Mouse (Mus musculus): ENCODE measurements around the gene Aars2. TPM values are rescaled to one million over a fixed set of nuclear protein-coding genes. Genes with fewer than 3 reads are reported as not detected.
A peak's percentile ranks its signal among the peaks of the same experiment; 100 is the strongest.

Gene Aars2
- total and polyA plus RNA-seq, 2 experiments from 2014 or later = 12.0 to 20.8 TPM

DNA sequence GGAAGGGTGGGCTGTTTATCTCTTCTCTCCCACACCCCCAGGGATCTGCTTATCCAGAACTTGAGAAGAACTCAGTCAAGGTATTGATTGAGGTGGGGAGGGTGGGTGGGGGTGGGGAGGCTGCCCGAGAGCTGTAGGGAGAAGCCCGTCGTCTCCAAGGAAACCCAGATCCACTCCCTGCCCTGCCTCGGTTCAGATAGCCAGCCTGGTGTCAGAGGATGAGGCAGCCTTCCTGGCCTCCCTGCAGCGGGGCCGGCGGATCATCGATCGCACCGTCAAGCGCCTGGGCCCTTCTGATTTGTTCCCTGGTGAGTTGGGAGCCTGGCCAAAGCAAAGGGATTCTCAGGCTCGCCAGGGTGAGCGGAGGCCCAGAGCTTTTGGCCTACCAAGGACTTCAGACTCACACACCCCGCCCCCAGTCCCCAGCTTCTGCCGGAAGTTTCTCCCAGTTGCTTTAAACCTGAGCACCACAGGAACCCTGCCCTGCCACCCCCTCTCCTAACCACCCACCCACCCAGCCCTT lies 8.6 kb downstream of the Aars2 start:
- no peak for TF ChIP-seq CTCF (IDR thresholded peaks at IDR 0.05; ENCODE audit: low read depth)
- no peak for DNase-seq
- H3K27ac ChIP-seq (ENCODE audit: low read depth, low read length) = no peak overlapping the region
- no peaks in the 10 kb centered on the region for H3K4me1 ChIP-seq (ENCODE audit: insufficient read depth)
- no peak overlapping the region for H3K9ac ChIP-seq
- ATAC-seq = no peak
- H3K4me2 ChIP-seq (ENCODE audit: low read depth) = no peak overlapping the region
- no peaks in the 10 kb centered on the region for H3K9me3 ChIP-seq (ENCODE audit: low read length)
- H3K27me3 ChIP-seq (ENCODE audit: insufficient read depth, low read length) = no peaks in the 10 kb centered on the region
- no peak overlapping the region for H3K4me3 ChIP-seq (ENCODE audit: low read depth, low read length)
- peaks cover 11% of the 10 kb centered on the region for H3K36me3 ChIP-seq (ENCODE audit: insufficient read depth)
- 46% methylated on average over 15 of the region's 15 CpGs for WGBS

DNA sequence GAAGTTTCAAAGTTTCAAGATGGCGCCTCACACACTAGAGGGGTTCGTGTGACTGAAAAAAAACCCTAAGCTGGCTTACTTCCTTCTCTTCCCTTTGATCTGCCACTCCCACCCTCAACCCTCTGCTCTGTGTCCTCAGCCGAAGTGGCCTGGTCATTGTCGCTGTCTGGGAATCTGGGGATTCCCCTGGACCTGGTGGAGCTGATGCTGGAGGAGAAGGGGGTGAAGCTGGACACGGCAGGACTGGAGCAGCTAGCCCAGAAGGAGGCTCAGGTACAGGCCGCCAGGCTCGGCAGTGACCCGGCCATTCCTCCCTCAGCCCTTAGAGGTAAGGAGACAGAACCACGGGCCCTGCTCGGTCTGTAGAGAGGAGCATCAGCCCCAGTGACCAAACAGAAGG lies 9.2 kb downstream of the Aars2 start:
- Histone ChIP-seq H3K4me1 (ENCODE audit: insufficient read depth) (no peaks in the 10 kb centered on the region), H3K36me3 (ENCODE audit: insufficient read depth) (peaks cover 15% of the 10 kb centered on the region), H3K9ac (no peak overlapping the region), H3K9me3 (ENCODE audit: low read length) (no peaks in the 10 kb centered on the region), H3K4me3 (ENCODE audit: low read depth, low read length) (no peak overlapping the region), H3K27me3 (ENCODE audit: insufficient read depth, low read length) (no peaks in the 10 kb centered on the region), H3K4me2 (ENCODE audit: low read depth) (no peak overlapping the region), H3K27ac (ENCODE audit: low read depth, low read length) (no peak overlapping the region)
- TF ChIP-seq CTCF (IDR thresholded peaks at IDR 0.05; ENCODE audit: low read depth) = no peak
- WGBS = 91% methylated on average over 10 of the region's 10 CpGs
- DNase-seq (no peak), ATAC-seq (no peak)

DNA sequence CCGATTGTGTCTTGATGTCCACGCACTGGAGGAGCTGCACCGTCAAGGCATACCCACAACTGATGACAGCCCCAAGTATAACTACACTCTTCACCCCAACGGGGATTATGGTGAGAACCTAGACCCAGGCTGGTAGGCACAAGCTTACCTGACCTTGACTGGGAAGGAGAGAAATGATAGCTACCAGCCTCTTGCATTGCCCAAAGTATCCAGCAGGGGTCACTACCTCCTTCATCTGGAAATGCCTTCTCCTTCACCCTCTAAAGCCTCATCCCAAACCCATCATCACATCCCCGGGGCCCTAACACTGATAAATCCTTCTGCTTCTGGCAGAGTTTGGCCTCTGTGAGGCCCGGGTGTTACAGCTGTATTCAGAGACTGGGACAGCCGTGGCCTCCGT lies 9.8 kb downstream of the Aars2 start:
- H3K36me3 ChIP-seq (ENCODE audit: insufficient read depth) = peaks cover 18% of the 10 kb centered on the region
- peak; percentile 71 for ATAC-seq
- no peaks in the 10 kb centered on the region for H3K9me3 ChIP-seq (ENCODE audit: low read length)

DNA sequence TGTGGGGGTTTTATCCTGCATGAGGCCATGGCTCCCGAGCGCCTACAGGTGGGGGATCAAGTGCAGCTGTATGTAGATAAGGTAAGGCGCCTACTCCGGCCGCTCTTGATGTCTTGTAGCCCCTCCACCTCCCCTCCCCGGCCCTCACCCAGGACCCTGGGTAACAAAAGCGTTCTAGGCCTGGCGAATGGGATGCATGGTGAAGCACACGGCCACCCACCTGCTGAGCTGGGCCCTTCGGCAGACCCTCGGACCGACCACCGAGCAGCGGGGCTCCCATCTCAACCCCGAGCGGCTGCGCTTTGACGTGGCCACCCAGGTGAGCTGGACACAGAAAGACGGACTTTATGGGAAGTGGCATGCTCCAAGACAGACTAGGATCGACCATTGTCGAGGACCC lies 10.5 kb downstream of the Aars2 start:
- 92% methylated on average over 21 of the region's 21 CpGs for WGBS
- DNase-seq (no peak), ATAC-seq (no peak)
- H3K27ac ChIP-seq (ENCODE audit: low read depth, low read length) = no peak overlapping the region
- TF ChIP-seq CTCF (IDR thresholded peaks at IDR 0.05; ENCODE audit: low read depth) = no peak
- no peak overlapping the region for H3K4me2 ChIP-seq (ENCODE audit: low read depth)
- H3K4me3 ChIP-seq (ENCODE audit: low read depth, low read length) = no peak overlapping the region
- H3K9ac ChIP-seq = no peak overlapping the region
- no peaks in the 10 kb centered on the region for H3K27me3 ChIP-seq (ENCODE audit: insufficient read depth, low read length)
- H3K36me3 ChIP-seq (ENCODE audit: insufficient read depth) = peaks cover 18% of the 10 kb centered on the region
- H3K4me1 ChIP-seq (ENCODE audit: insufficient read depth) = no peaks in the 10 kb centered on the region
- H3K9me3 ChIP-seq (ENCODE audit: low read length) = no peaks in the 10 kb centered on the region

More for the DNA sequence above, 9.8 kb downstream of the Aars2 start:
- H3K27ac ChIP-seq (ENCODE audit: low read depth, low read length) = no peak overlapping the region
- H3K27me3 ChIP-seq (ENCODE audit: insufficient read depth, low read length) = no peaks in the 10 kb centered on the region
- H3K9ac ChIP-seq = no peak overlapping the region
- no peak overlapping the region for H3K4me2 ChIP-seq (ENCODE audit: low read depth)
- DNase-seq = peak; percentile 89
- no peaks in the 10 kb centered on the region for H3K4me1 ChIP-seq (ENCODE audit: insufficient read depth)
- no peak overlapping the region for H3K4me3 ChIP-seq (ENCODE audit: low read depth, low read length)
- peak; percentile 95 for TF ChIP-seq CTCF (IDR thresholded peaks at IDR 0.05; ENCODE audit: low read depth)
- WGBS = 55% methylated on average over 8 of the region's 8 CpGs

DNA sequence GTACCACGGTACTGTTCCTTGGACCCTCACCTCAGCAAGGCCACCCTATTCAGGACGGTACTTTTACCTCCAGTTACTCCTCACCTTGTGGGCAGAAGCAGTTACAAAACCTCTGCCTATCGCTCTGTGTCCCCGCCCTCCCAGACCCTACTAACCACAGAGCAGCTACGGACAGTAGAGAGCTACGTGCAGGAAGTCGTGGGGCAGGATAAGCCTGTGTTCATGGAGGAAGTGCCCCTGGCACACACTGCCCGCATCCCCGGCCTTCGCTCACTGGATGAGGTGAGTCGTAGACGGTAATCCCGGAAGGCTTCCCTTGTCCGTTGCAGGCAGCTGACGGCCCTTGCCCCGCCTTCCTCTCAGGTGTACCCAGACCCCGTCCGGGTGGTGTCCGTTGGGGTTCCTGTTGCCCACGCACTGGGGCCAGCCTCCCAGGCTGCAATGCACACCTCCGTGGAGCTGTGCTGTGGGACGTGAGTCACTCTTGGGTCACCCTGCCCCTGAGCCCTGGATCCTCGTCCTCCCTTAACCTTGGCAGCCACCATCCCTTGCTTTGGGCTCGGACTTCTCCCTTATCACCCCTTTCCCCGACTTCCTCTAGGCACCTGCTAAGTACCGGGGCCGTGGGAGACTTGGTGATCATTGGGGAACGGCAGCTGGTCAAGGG lies 11.0 kb downstream of the Aars2 start:
- ATAC-seq (no peak), DNase-seq (no peak)
- H3K4me3 ChIP-seq (ENCODE audit: low read depth, low read length) = no peak overlapping the region
- H3K9ac ChIP-seq = no peak overlapping the region
- H3K27ac ChIP-seq (ENCODE audit: low read depth, low read length) = no peak overlapping the region
- H3K4me2 ChIP-seq (ENCODE audit: low read depth) = no peak overlapping the region
- no peaks in the 10 kb centered on the region for H3K27me3 ChIP-seq (ENCODE audit: insufficient read depth, low read length)
- WGBS = 93% methylated on average over 28 of the region's 28 CpGs
- H3K36me3 ChIP-seq (ENCODE audit: insufficient read depth) = peaks cover 18% of the 10 kb centered on the region
- no peak for TF ChIP-seq CTCF (IDR thresholded peaks at IDR 0.05; ENCODE audit: low read depth)
- H3K4me1 ChIP-seq (ENCODE audit: insufficient read depth) = 0 out of 2 replicates have a peak, but pooled peaks cover 3% of the 10 kb centered on the region
- H3K9me3 ChIP-seq (ENCODE audit: low read length) = no peaks in the 10 kb centered on the region

DNA sequence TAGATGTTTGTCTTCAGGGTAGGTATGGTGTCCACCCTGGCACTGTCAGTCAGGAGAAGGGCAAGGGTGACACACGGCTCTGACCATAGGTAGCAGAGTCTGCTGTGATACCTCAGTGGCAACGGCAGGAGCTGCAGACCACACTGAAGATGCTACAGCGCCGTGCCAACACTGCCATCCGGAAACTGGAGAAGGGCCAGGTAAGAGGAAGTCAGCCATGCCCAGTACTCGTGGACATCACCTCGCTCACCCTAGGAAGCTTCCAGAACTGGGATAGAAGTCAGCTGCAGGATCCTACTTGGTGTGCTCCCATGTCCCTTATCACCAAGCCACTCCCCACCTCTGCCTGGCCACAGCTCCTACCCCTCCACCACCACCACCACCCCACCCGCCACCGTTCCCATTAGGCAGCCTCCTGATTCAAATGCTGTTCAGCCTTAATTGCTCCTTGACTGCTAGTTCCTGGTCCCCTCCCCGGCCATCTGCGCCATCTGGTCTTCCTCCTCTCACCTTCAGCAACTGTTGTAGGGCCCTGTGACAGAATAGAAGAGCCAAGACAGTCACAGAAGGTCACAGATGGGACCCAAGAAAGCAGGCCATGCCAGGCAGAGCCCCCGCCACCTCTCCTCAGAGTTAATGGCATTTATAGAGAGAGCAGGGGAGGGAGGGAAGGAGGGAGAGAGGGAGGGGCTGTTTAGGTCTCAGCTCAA lies 12.3 kb downstream of the Aars2 start:
- Histone ChIP-seq H3K9ac (no peak overlapping the region), H3K27ac (ENCODE audit: low read depth, low read length) (no peak overlapping the region)
- ATAC-seq = no peak

DNA sequence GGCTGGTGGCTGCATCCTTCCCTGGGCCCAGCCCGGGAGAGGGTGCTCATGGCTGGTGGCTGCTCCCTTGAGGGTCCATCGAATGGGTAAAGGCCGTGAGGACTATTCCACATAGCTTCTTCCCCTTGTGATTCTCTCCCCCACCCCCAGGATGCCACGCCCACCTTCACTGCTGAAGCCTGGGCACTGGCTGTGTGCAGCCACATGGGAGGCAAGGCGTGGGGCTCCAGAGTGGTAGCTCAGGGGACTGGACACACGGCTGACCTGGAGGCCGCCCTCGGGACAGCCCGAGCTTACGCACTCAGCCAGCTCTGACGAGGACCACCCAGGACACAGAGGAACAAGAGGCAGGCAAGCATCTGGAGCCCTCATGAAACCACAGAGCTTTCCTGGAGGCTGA lies 13.5 kb downstream of the Aars2 start:
- peaks cover 18% of the 10 kb centered on the region for H3K36me3 ChIP-seq (ENCODE audit: insufficient read depth)
- no peak for ATAC-seq
- no peaks in the 10 kb centered on the region for H3K9me3 ChIP-seq (ENCODE audit: low read length)
- H3K4me3 ChIP-seq (ENCODE audit: low read depth, low read length) = no peak overlapping the region
- 85% methylated on average over 11 of the region's 11 CpGs for WGBS
- H3K27me3 ChIP-seq (ENCODE audit: insufficient read depth, low read length) = no peaks in the 10 kb centered on the region
- DNase-seq = no peak
- no peak overlapping the region for H3K27ac ChIP-seq (ENCODE audit: low read depth, low read length)
- H3K4me2 ChIP-seq (ENCODE audit: low read depth) = no peak overlapping the region
- no peak for TF ChIP-seq CTCF (IDR thresholded peaks at IDR 0.05; ENCODE audit: low read depth)
- no peak overlapping the region for H3K9ac ChIP-seq
- peaks cover 12% of the 10 kb centered on the region; the same call in 1 of the 2 replicates for H3K4me1 ChIP-seq (ENCODE audit: insufficient read depth)

More for the DNA sequence above, 12.3 kb downstream of the Aars2 start:
- H3K4me2 ChIP-seq (ENCODE audit: low read depth) = no peak overlapping the region
- WGBS = 80% methylated on average over 12 of the region's 12 CpGs
- peaks cover 18% of the 10 kb centered on the region for H3K36me3 ChIP-seq (ENCODE audit: insufficient read depth)
- H3K4me1 ChIP-seq (ENCODE audit: insufficient read depth) = peaks cover 12% of the 10 kb centered on the region; the same call in 1 of the 2 replicates
- no peak for DNase-seq
- TF ChIP-seq CTCF (IDR thresholded peaks at IDR 0.05; ENCODE audit: low read depth) = no peak
- H3K9me3 ChIP-seq (ENCODE audit: low read length) = no peaks in the 10 kb centered on the region
- no peaks in the 10 kb centered on the region for H3K27me3 ChIP-seq (ENCODE audit: insufficient read depth, low read length)
- no peak overlapping the region for H3K4me3 ChIP-seq (ENCODE audit: low read depth, low read length)
